Mouse (Mus musculus) liver, postnatal 0 days (tissue): ENCODE results near the gene Htr5a.

ENCODE experiments used
- CTCF ChIP-seq: sonication (generic); IDR thresholded peaks from 2 replicates; pipeline ENCODE4 v1.5.1; 2016; ENCODE audit warnings: antibody characterized with exemption, low read depth
- EP300 ChIP-seq: IDR thresholded peaks from 2 replicates; pipeline ENCODE4 v1.6.1; 2016; ENCODE audit warnings: antibody characterized with exemption, low read depth, mild to moderate bottlenecking

DNA sequence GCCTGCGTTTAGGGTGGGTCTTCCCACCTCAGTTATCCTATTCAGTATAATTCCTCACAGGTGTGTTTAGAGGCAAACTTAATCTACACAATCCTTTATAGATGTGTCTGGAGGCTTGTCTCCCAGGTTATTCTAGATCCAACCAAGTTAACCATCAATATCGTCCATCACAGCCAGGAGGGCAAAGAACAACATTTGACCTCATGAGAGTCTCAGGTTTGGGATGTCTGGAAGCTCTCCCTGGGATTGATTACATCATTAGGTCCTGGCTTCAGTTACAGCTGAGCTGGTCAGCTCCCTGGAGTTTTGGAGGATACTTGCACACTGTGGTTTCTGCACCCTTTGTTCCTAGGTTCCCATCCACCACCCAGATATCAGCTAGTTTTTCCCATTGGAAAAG is 6.9 kb upstream of the Htr5a start:
- TF ChIP-seq CTCF (no peak), EP300 (no peak)
